Mouse (Mus musculus) kidney, adult 10 weeks (tissue): Measurements from ENCODE around the gene Rsl1. TPM values are rescaled to one million over a fixed set of nuclear protein-coding genes. Genes with fewer than 3 reads are reported as not detected.

Source experiments
- polyA plus RNA-seq: library from polyadenylated mRNA; stranded (reverse); fragments of 350-450 nt; fragmentation: Illumina TruSeq; extraction: RNeasy Lipid Tissue Mini Kit (QIAGEN cat#74804); gene quantifications from one replicate; pipeline ENCODE4 v1.2.3, GENCODE M21; 2014; ENCODE audit warnings: low read depth, low replicate concordance

Rsl1 gene
- 16.8 TPM for polyA plus RNA-seq

DNA sequence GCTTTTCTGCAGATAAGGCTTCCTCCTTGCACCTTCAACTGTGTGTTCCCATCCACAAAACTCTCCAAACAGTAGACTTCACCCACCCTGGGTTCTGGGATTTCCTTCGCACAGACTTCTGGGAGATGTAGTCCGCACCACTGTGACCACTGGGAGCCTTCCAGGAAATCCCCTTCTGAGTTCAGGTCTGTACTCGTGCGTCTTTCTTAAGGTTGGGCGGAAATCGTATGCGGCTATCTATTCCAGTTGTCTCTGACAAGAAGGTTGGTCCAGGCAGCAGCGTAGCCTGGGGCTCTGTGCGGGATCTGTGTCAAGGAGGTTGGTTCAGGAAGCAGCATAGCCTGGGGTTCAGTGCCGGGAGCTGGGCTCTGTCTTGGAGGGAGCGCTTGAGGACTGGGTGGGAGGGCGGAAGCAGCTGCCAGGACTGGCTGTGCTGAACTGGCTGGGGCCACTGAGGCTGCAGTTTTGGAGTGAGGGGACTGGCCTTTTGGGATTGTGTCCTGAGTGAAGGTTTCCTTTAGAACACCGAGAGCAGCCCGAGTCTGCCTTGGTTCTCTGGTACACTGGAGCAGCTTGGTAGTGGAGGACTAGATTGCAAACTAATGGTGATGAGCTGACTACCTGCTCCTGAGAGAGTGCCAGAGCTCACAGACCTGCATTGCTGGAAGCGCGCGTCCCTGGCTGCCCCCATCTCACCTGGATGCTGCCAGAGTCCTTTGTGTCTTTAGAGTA is at the start of gene Rsl1:
TSS of gene Rsl1 (plus strand) at position 192 of the 732 bp plus-strand sequence.

DNA sequence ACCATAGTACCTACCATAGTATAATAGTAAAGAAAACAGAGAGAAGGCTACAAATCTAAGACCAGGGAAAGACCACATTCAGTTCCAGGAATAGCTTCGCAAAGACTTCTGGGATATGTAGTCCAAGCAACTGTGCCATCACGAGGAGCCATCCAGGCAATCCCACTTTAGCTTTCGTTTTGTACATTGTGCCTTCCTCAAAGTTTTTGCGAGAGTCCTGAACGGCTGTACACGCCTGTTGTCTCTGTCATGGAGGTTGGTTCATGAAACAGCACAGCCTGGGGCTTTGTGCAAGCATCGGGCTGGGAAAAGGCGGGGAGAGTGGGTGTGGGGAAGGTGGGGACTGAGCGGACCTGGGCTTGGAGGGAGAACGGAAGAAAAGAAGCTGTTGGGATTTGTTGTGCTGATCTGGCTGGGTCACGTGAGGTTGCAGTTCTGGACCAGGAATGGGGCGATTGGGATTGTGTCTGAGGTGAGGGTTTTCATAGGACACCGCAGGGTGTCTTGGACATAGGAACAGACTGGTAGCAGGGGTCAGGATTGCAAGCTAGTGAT is 21.4 kb downstream of the Rsl1 start, which contains the start of gene Zfp455:
TSS of gene Zfp455 (plus strand) at position 167 of the 555 bp plus-strand sequence.

Other genes starting within 250 kb of the Rsl1 start
- 6.8 TPM for gene Zfp712, start 112.0 kb upstream of the Rsl1 start, polyA plus RNA-seq
- 14.0 TPM for gene Zfp708, start 75.2 kb upstream of the Rsl1 start, polyA plus RNA-seq
- gene Gm28557, start 64.6 kb upstream of the Rsl1 start, polyA plus RNA-seq: 13.1 TPM
- gene Rslcan18, start 56.9 kb upstream of the Rsl1 start, polyA plus RNA-seq: 2.8 TPM
- 16.3 TPM for gene Zfp759, start 51.5 kb upstream of the Rsl1 start, polyA plus RNA-seq
- 5.5 TPM for gene Zfp455, start 21.3 kb downstream of the Rsl1 start, polyA plus RNA-seq
- 9.5 TPM for gene Zfp458, start 105.3 kb downstream of the Rsl1 start, polyA plus RNA-seq
- gene Zfp457, start 133.3 kb downstream of the Rsl1 start, polyA plus RNA-seq: 2.1 TPM
- 16.5 TPM for gene Zfp595, start 159.4 kb downstream of the Rsl1 start, polyA plus RNA-seq
- not detected for gene Gm28044, start 187.4 kb downstream of the Rsl1 start, polyA plus RNA-seq
- gene Zfp953, start 187.4 kb downstream of the Rsl1 start, polyA plus RNA-seq: 12.6 TPM
- not detected for gene Gm28041, start 202.6 kb downstream of the Rsl1 start, polyA plus RNA-seq
- gene Zfp456, start 202.6 kb downstream of the Rsl1 start, polyA plus RNA-seq: 7.3 TPM
- gene Zfp429, start 226.6 kb downstream of the Rsl1 start, polyA plus RNA-seq: 16.3 TPM
- gene Zfp459, start 248.2 kb downstream of the Rsl1 start, polyA plus RNA-seq: 3.8 TPM